Mouse (Mus musculus) mouse embryonic stem cell (cell line): ENCODE results near the gene Erbb2.
"Not testable (repeated sequence)": the region's sequence is repeated elsewhere in the genome, so short reads cannot be mapped to it uniquely, and the experiment has no call there.

Experiments used
- in situ Hi-C, 2 experiments: fragments of 300-500 bp; cut with MboI; formaldehyde crosslinking; loops; 1 replicate in 1 of 2; 3 replicates in 1 of 2; pipeline ENCODE4 v1.14.3; 2019 to 2020; ENCODE audit warnings: low sequenced_read_pairs in 2 of 2, low pct_unique_long_range_greater_than_20kb in 1 of 2, mixed read lengths in 1 of 2; ENCODE audit not compliant: unreplicated experiment in 1 of 2

Erbb2 gene

DNA sequence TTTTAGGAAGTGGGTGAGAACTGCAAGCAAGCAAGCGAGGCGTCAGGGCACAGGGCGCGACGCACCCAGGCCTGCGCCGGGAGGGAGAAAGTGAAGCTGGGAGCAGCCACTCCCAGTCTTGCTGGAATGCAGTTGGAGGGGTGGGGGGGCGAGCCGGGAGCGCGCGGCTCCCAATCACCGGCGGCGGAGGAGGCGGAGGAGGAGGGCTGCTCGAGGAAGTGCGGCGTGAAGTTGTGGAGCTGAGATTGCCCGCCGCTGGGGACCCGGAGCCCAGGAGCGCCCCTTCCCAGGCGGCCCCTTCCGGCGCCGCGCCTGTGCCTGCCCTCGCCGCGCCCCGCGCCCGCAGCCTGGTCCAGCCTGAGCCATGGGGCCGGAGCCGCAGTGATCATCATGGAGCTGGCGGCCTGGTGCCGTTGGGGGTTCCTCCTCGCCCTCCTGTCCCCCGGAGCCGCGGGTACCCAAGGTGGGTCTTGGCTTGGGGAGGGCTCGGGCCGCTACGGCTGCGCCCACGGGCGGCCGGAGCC lies at the start of gene Erbb2:
TSS of gene Erbb2 (plus strand) at position 198 of the 524 bp plus-strand sequence.
- in situ Hi-C loops, result no loop called here

DNA sequence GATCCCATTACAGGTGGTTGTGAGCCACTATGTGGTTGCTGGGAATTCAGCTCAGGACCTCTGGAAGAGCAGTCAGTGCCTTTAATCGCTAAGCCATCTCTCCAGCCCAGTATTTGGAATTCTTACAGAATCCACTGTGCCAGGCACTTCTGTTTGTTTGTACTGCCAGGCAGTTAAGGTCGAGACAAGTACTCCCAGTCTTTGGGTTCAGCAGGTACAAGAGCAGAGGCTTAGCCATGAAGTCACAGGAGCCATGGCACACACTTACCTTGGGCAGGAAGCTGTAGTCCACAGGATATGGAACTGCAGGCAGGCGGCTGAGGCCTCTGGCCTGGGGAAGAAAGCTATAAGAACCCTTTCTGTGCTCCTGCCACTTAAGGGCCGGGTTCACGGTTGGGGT lies 48.5 kb upstream of the Erbb2 start:
- in situ Hi-C loops, result no loop called here

- in situ Hi-C loops, result no loop called here
These were observed 47.9 kb upstream of the Erbb2 start for GRCm38 (mm10) chr11:98364410-98364809.

DNA sequence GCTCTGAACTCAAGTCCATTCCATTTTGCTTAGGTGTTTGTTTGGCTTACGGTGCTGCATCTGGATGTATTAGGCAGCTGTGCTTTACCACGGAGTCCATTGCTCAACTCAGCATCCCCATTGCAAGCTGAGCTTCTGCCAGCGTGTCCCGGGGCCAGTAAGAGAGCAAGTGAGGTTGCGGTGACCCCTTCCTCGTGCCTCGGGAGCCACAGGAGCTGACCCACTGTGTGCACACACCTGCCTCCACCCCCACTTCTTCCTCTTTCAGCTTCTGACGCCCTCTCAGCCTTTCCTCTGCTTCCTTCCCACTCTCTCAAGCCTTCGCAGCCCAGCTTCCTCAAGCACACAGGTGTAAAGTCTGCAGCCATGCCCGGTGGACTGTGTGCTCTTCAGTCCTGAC lies 46.0 kb upstream of the Erbb2 start:
- in situ Hi-C loops, result no loop called here

- in situ Hi-C loops, result no loop called here
These were observed 45.0 kb upstream of the Erbb2 start for GRCm38 (mm10) chr11:98367171-98367862.

GRCm38 (mm10) chr11:98367863-98368186 lies 44.4 kb upstream of the Erbb2 start:
- in situ Hi-C loops, result no loop called here

GRCm38 (mm10) chr11:98369337-98369736 lies 42.9 kb upstream of the Erbb2 start:
- in situ Hi-C loops, result no loop called here

GRCm38 (mm10) chr11:98370588-98370987 lies 41.7 kb upstream of the Erbb2 start:
- in situ Hi-C loops, result no loop called here

DNA sequence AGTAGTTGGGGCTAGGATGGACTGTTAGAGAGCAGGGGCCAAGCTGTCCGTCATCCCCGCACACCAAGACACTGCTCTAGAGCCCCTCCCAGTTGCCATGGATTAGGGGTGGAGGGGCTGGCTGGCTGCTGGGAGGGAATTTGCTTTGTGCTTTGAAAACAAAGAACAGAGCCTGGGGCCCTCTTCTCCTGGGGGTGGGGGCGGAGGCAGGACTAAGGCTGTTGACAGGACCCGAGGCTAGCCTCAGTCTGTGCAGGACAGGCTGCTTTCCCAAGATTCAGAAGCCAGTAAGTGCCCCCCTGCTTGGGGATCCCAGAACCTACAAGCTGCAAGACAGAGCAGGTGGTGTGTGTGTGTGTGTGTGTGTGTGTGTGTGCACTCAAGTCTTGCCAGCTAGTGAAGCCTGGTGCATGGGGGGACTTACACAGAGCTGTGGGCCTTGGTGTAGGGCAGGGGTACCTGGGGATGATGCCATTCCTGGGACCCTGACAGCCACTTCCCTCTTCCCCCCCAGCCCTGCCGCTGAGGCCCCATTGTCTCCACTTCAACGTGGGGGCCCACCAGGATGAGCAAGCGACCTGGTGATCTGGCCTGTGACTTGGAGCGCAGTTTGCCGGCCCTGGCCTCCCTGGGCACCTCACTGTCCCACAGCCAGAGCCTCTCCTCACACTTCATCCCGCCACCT lies 40.6 kb upstream of the Erbb2 start:
- in situ Hi-C loops, result no loop called here

DNA sequence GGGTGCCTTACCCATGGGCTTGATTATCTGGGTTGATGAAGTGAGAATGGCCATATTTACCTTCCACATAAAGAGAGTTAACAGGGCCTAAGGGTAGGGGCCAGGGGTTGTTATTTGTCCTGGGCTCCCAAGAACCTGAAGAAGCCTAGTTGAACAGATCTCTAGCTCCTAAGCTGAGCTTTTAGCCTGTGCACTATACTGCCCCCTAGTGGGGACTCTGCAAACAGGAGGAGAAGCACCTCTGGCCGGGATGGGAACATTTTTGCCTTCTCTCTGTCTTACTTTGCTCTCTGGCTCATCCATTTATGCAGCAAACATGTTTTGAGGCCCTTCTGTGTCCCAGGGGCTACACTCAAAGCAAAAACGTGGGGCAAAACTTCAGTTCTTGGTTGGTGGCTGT lies 39.9 kb upstream of the Erbb2 start:
- in situ Hi-C loops, result no loop called here

DNA sequence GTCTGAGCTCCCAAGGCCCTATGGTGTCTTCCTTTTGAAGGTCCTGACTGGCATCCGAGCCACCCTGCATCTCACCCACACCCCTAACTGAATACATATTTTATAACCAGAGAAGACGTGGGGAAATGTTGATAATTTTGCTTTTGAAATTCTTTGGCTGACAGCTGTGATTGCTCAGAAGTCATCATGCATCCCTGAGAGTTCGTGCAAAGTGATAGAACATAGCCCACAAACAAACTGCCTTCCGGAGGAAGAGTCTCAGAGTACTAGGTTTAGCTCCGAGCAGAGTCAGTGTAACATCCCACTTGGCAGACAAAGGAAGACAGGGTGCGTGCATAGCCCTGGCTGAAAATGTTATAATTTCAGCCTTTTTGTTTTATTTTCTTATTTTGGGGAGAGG lies 39.0 kb upstream of the Erbb2 start:
- in situ Hi-C loops, result no loop called here

- in situ Hi-C loops, result no loop called here
These were observed 38.0 kb upstream of the Erbb2 start for GRCm38 (mm10) chr11:98374266-98374665.

DNA sequence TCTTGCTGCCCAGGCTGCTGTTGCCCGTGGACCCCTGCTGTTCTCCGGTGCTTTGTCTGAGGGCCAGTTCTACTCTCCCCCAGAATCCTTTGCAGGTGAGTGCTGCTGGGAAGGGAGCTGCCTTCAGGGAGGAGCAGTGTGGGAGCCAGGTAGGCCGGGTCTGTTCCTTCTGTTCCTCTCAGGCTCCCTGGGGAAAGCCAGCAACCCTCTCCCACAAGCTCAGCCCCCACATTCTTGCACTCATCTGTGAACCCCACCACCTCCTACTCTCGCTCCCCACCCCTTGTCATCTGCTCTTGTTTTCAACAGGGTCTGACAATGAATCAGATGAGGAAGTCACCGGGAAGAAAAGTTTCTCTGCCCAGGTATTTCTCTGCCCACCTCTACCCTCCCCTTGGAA lies 35.5 kb upstream of the Erbb2 start:
- in situ Hi-C loops, result no loop called here

DNA sequence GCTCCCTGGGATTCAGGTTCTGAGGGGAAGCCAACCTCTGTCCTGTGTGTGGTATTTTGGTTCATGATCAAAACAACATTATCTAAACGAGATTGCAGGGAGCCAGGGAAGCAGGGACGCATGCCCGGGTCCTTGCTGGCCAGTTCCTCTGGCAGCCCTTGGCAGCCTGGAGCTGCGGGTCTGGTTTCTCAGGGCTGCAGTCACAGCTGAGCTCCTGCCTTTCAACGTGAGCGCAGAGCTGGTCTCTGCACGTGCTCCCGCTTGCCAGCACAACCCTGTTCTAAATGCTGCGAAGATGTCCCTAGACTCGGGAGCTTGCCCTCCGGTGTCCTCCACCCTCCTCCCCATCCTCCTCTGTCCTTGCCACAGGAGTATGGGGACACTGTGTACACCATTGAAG lies 34.5 kb upstream of the Erbb2 start:
- in situ Hi-C loops, result no loop called here

- in situ Hi-C loops, result no loop called here
These were observed 32.9 kb upstream of the Erbb2 start for GRCm38 (mm10) chr11:98379379-98379778.

- in situ Hi-C loops, result no loop called here
These were observed 32.2 kb upstream of the Erbb2 start for GRCm38 (mm10) chr11:98380106-98380505.

GRCm38 (mm10) chr11:98381651-98382050 lies 30.6 kb upstream of the Erbb2 start:
- in situ Hi-C loops, result no loop called here

DNA sequence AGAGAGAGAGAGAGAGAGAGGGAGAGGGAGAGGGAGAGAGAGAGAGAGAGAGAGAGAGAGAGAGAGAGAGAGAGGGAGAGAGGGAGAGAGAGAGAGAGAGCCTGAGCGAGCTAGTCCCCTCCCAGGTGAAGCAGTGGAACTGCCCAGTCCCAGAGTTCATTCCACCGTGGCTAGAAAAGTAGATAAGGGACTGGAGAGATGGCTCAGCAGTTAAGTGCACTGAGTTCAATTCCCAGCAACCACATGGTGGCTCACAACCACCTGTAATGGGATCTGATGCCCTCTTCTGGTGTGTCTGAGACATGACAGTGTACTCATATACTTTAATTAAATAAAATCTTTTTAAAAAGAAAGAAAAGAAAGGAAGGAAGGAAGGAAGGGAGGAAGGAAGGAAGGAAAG lies 29.9 kb upstream of the Erbb2 start:
- in situ Hi-C loops, result not testable (repeated sequence)

GRCm38 (mm10) chr11:98383261-98384030 lies 28.8 kb upstream of the Erbb2 start, which contains the start of gene Tcap:
Tcap (plus strand) TSS chr11:98383811.
- in situ Hi-C loops, result no loop called here
